Mouse (Mus musculus) layer of hippocampus, adult 9-10 months (tissue): ENCODE measurements around the gene Csdc2.
"Not testable (repeated sequence)": the region's sequence is repeated elsewhere in the genome, so short reads cannot be mapped to it uniquely, and the experiment has no call there.

Experiments used
- DNase-seq: peaks from one replicate; pipeline ENCODE4 v3.0.0; 2022; ENCODE audit warnings: low spot score

Gene Csdc2

GRCm38 (mm10) chr15:81936679-81937078 is at the start of gene Csdc2:
Gene Csdc2, plus strand, starts transcription at chr15:81936759.
- DNase-seq: no peak

- DNase-seq: no peak
Measured at GRCm38 (mm10) chr15:81886795-81887550, 49.6 kb upstream of the Csdc2 start.

- DNase-seq: no peak
Measured at GRCm38 (mm10) chr15:81889175-81889574, 47.4 kb upstream of the Csdc2 start.

GRCm38 (mm10) chr15:81891140-81891802 is 45.3 kb upstream of the Csdc2 start:
- no peak for DNase-seq

GRCm38 (mm10) chr15:81891822-81892580 is 44.6 kb upstream of the Csdc2 start:
- no peak for DNase-seq

- DNase-seq: no peak
Measured at GRCm38 (mm10) chr15:81894002-81894401, 42.6 kb upstream of the Csdc2 start.

GRCm38 (mm10) chr15:81896407-81896806 is 40.2 kb upstream of the Csdc2 start:
- no peak for DNase-seq

- no peak for DNase-seq
Measured at GRCm38 (mm10) chr15:81897607-81898285, 38.8 kb upstream of the Csdc2 start.

GRCm38 (mm10) chr15:81898751-81899150 is 37.8 kb upstream of the Csdc2 start:
- DNase-seq: no peak

GRCm38 (mm10) chr15:81904939-81905338 is 31.6 kb upstream of the Csdc2 start:
- DNase-seq: peak; percentile 65

GRCm38 (mm10) chr15:81907953-81908352 is 28.6 kb upstream of the Csdc2 start:
- DNase-seq: no peak

- DNase-seq: not testable (repeated sequence)
Measured at GRCm38 (mm10) chr15:81908767-81909166, 27.8 kb upstream of the Csdc2 start.

- no peak for DNase-seq
Measured at GRCm38 (mm10) chr15:81912498-81912897, 24.1 kb upstream of the Csdc2 start.

- DNase-seq: no peak
Measured at GRCm38 (mm10) chr15:81914668-81915067, 21.9 kb upstream of the Csdc2 start.

- DNase-seq: no peak
Measured at GRCm38 (mm10) chr15:81915663-81916062, 20.9 kb upstream of the Csdc2 start.

- DNase-seq: no peak
Measured at GRCm38 (mm10) chr15:81917201-81917600, 19.4 kb upstream of the Csdc2 start.

GRCm38 (mm10) chr15:81917621-81918463 is 18.7 kb upstream of the Csdc2 start:
- no peak for DNase-seq

GRCm38 (mm10) chr15:81919062-81919461 is 17.5 kb upstream of the Csdc2 start:
- no peak for DNase-seq

GRCm38 (mm10) chr15:81920546-81921217 is 15.9 kb upstream of the Csdc2 start:
- DNase-seq: no peak

GRCm38 (mm10) chr15:81921255-81921654 is 15.3 kb upstream of the Csdc2 start:
- no peak for DNase-seq

GRCm38 (mm10) chr15:81924933-81925332 is 11.6 kb upstream of the Csdc2 start:
- no peak for DNase-seq
